In the genomic region with DNA sequence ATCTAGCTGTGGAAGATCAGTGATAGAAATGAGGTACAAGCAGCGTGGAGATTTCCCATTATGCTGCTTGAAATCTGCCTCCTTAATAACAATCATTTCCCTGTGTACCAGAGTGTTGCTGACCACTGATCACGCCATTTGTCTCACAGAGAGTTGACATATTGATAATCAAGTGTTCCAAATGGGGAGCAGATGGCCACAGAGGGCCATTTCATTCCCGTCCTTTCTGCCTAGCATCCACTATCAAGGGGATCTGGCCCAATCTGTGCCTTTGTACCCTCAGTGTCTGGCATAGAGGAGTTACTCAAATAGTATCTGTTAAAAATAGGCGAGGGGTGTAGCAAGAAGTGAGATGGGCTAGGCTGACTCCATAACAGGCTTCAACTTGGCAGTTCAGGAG, we compare ENCODE assay signal across 12 mouse cellular contexts.
"Had no signal": no experiment of that assay in that cellular context is flagged by ENCODE, and none has a peak within 500 bp of the region (broad histone marks: within the 10 kb centered on the region; RNA-seq: fewer than 3 reads in every experiment).

No protein-coding gene starts in this region.

- H3K4me3 ChIP-seq: limb, embryonic 13.5 days; midbrain, embryonic 13.5 days; neural tube, embryonic 13.5 days had no signal

- DNase-seq: kidney, postnatal 25 days; layer of hippocampus, adult 9-11 months; lung, adult 18-20 months; retina, postnatal 1 day; right cerebral cortex, postnatal 4 days; spleen, adult 18-20 months; thymus, adult 18-20 months; thymus, postnatal 14 days had no signal

- H3K27ac ChIP-seq: limb, embryonic 13.5 days; liver, embryonic 14.5 days; midbrain, embryonic 13.5 days; neural tube, embryonic 13.5 days had no signal

- ATAC-seq: midbrain, embryonic 13.5 days had no signal

- H3K4me1 ChIP-seq: limb, embryonic 13.5 days had no signal

- H3K4me2 ChIP-seq: limb, embryonic 13.5 days; midbrain, embryonic 13.5 days; neural tube, embryonic 13.5 days had no signal

- H3K36me3 ChIP-seq: limb, embryonic 13.5 days; midbrain, embryonic 13.5 days; neural tube, embryonic 13.5 days had no signal

- H3K9me3 ChIP-seq: limb, embryonic 13.5 days; midbrain, embryonic 13.5 days; neural tube, embryonic 13.5 days had no signal

- H3K9ac ChIP-seq: limb, embryonic 13.5 days; liver, embryonic 14.5 days; midbrain, embryonic 13.5 days; neural tube, embryonic 13.5 days had no signal

- H3K27me3 ChIP-seq: limb, embryonic 13.5 days; midbrain, embryonic 13.5 days; neural tube, embryonic 13.5 days had no signal
